Mouse (Mus musculus) ES-E14 (cell line): ENCODE results near the gene Cd180. TPM values are rescaled to one million over a fixed set of nuclear protein-coding genes. Genes with fewer than 3 reads are reported as not detected.

Experiments used
- DNase-seq: peaks from one replicate; pipeline ENCODE4 v3.0.0-alpha.2; 2013; ENCODE audit warnings: low read depth, low spot score
- H3K27ac ChIP-seq: 2 replicates; pipeline ENCODE4 v1.5.1; 2012; ENCODE audit warnings: low read depth, mild to moderate bottlenecking, low read length, moderate library complexity, mixed read lengths; ENCODE audit not compliant: poor library complexity, insufficient read depth, severe bottlenecking
- H3K36me3 ChIP-seq: 2 replicates; pipeline ENCODE4 v1.6.1; 2012; ENCODE audit warnings: mild to moderate bottlenecking, low read length, moderate library complexity, mixed read lengths; ENCODE audit not compliant: control insufficient read depth, poor library complexity, insufficient read depth, severe bottlenecking
- H3K4me1 ChIP-seq, 2 experiments: fragments of 150-350 bp in 1 of 2; sonication (generic) in 1 of 2; 2 replicates each; pipeline ENCODE4 v1.6.1; 2012; ENCODE audit warnings: low read length in 2 of 2, mild to moderate bottlenecking in 1 of 2, mixed read lengths in 1 of 2; ENCODE audit not compliant: control insufficient read depth in 2 of 2, insufficient read depth in 2 of 2, poor library complexity in 1 of 2
- H3K4me3 ChIP-seq, 2 experiments: fragments of 150-350 bp in 1 of 2; sonication (generic) in 1 of 2; 2 replicates each; pipeline ENCODE4 v1.5.1; 2012; ENCODE audit warnings: low read length in 2 of 2, low read depth in 1 of 2, mild to moderate bottlenecking in 1 of 2, mixed read lengths in 1 of 2; ENCODE audit not compliant: insufficient read depth in 1 of 2, poor library complexity in 1 of 2, severe bottlenecking in 1 of 2
- H3K9ac ChIP-seq: 2 replicates; pipeline ENCODE4 v1.6.1; 2012; ENCODE audit warnings: low read depth, mild to moderate bottlenecking, low read length, mixed read lengths; ENCODE audit not compliant: poor library complexity, insufficient read depth, severe bottlenecking
- H3K9me3 ChIP-seq: fragments of 150-350 bp; sonication (generic); 2 replicates; pipeline ENCODE4 v1.6.1; 2012; ENCODE audit warnings: low read depth, mild to moderate bottlenecking, low read length; ENCODE audit not compliant: control insufficient read depth, insufficient read depth
- CHD2 ChIP-seq: IDR thresholded peaks from 2 replicates; pipeline ENCODE4 v1.6.1; 2014; ENCODE audit warnings: mild to moderate bottlenecking, low read depth, low read length, inconsistent platforms
- HCFC1 ChIP-seq: IDR thresholded peaks from 2 replicates; pipeline ENCODE4 v1.6.1; 2012; ENCODE audit warnings: low read length, inconsistent platforms, borderline replicate concordance; ENCODE audit not compliant: insufficient read depth
- MAFK ChIP-seq: IDR thresholded peaks from 2 replicates; pipeline ENCODE4 v1.6.1; 2014; ENCODE audit warnings: mild to moderate bottlenecking, low read depth, low read length, inconsistent platforms; ENCODE audit not compliant: insufficient read depth
- ZC3H11A ChIP-seq: IDR thresholded peaks from 2 replicates; pipeline ENCODE4 v1.6.1; 2012; ENCODE audit warnings: low read depth, mild to moderate bottlenecking, inconsistent platforms, low read length, borderline replicate concordance
- ZNF384 ChIP-seq: IDR thresholded peaks from 2 replicates; pipeline ENCODE4 v1.6.1; 2012; ENCODE audit warnings: low read depth, low read length, inconsistent platforms
- in situ Hi-C, 2 experiments: fragments of 600-800 bp; cut with MboI; formaldehyde crosslinking; loops; one replicate each; pipeline ENCODE4 v1.15.1; 2025; ENCODE audit warnings: low sequenced_read_pairs in 2 of 2, inconsistent platforms in 1 of 2; ENCODE audit not compliant: unreplicated experiment in 2 of 2
- total RNA-seq: library from RNA; depleted of rRNA; stranded (reverse); fragments of 300-350 nt; gene quantifications from 2 replicates; pipeline ENCODE4 v1.2.3, GENCODE M21; 2012

Gene Cd180
- total RNA-seq, 1 experiment = 0.13 TPM

DNA sequence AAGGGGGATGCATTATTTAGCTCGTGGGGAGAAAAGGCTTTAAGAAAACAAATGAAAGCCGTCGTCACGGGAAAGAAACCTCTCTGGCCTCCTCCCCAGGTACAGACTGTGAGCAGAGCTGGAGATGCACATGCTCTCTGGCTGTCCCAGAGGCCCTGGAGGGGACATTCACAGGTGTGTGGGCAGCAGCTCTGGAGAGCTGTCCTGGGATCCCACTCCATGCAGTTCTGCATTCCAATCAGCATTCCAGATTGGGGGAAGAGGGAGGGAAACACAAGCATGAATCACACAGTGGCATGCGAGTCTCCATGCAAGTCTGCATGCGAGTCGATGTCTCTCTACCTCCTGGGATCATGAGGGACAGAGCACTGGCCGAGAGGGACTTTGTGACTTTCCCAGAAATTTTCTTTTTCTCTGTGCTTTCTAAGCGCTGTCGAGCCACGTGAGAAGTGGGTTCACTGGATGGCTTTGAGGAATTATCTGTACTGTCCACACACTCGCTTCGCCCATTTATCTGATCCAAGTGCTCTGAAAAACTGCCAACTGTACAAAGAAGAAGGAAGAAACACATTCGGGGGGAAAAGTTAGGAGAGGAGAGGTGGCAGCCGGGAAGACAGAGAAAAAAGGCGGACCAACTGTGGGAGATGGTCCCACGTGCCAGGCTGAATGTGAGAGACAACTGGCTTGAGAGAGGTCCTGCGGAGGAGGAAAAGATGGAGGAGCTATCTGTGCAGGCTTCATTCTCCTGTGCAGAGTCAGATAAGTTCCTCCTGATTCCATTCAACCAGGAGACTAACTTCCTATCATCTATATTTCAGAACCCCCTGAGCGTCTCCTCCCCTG lies 60.6 kb downstream of the Cd180 start:
- Histone ChIP-seq H3K27ac (no peak overlapping the region), H3K4me3 (no peak overlapping the region), H3K36me3 (peaks cover 3% of the 10 kb centered on the region; the same call in 1 of the 2 replicates), H3K4me1 (peaks cover 4 to 5% of the 10 kb centered on the region in 2 experiments; a peak in 2 of 4 replicates), H3K9me3 (no peaks in the 10 kb centered on the region), H3K9ac (no peak overlapping the region)
- no peak for DNase-seq
- TF ChIP-seq ZC3H11A = no peak
- TF ChIP-seq ZNF384 = no peak
- no peak for TF ChIP-seq MAFK
- TF ChIP-seq CHD2 = no peak
- TF ChIP-seq HCFC1 = no peak
- in situ Hi-C loops = no loop called here

DNA sequence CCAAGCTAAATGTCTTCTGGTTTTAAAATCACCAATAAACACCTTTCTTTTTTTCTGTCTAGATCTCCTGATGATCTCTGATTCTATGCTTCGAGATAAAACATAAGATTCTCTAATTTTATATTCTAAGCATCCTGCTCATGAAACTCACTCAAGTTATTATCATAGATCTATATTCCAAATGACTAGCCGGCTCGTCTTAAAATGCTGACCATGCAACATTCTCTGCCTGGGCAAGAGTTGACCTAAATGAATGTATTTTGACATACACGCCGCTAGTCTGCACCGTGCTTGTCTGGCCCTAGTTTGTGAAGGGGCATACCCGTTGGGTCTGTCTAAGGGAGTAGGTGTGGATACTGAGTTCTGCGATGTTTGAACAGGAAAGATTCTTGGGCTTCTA lies 61.8 kb downstream of the Cd180 start:
- Histone ChIP-seq H3K36me3 (peaks cover 3% of the 10 kb centered on the region; the same call in 1 of the 2 replicates), H3K4me1 (peaks cover 3 to 4% of the 10 kb centered on the region in 2 experiments; a peak in 2 of 4 replicates), H3K9ac (no peak overlapping the region), H3K27ac (no peak overlapping the region), H3K9me3 (no peaks in the 10 kb centered on the region), H3K4me3 (no peak overlapping the region)
- TF ChIP-seq ZNF384 (no peak), MAFK (peak; percentile 56; the same call in 1 of the 2 replicates)
- in situ Hi-C loops = no loop called here
- no peak for DNase-seq

DNA sequence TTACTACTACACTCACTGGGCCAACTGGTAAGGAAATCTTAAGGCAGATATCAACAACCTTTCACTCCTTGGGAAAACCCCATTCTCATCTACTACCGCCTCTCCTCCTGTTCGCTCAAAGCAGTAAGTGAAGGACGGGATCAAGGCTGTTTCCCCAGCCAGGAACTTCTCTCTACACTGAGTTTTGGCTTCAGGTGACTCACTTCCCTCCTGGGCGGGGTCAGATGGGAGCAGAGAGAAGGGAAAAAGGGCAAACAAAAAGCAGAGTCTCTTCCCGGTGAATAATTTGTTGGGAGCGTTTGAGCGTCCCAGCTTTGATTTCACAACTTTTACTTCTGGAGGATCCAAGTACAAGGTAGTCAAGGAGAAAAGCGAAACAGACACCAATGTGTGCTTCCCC lies 62.7 kb downstream of the Cd180 start:
- H3K27ac ChIP-seq = no peak overlapping the region
- H3K36me3 ChIP-seq = peaks cover 5% of the 10 kb centered on the region; the same call in 1 of the 2 replicates
- H3K9ac ChIP-seq = no peak overlapping the region
- H3K4me1 ChIP-seq = no peaks in the 10 kb centered on the region
- no peaks in the 10 kb centered on the region for H3K9me3 ChIP-seq
- in situ Hi-C loops = no loop called here
- no peak overlapping the region for H3K4me3 ChIP-seq
- DNase-seq = no peak
- no peak for TF ChIP-seq ZNF384
- TF ChIP-seq ZC3H11A = no peak
- no peak for TF ChIP-seq CHD2
- no peak for TF ChIP-seq MAFK
- no peak for TF ChIP-seq HCFC1

DNA sequence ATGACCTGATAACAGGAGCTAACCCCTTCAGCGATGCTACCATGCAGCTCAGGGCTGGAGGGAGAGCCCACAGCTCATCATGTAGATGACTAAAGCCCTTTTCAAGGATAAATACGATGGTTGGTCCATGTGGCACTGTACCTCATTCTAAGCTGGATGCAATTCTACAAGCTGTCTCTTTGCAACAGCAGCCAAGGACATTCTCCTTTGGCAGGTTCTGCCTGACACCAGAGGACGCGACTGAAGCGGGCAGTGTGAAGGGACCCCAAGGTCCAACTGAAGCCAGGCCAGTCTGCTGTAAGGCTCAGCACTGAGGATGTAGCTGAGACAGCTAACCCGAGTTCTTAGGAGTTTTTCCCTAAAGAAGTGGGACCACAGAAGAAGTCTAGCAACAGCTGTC lies 64.7 kb downstream of the Cd180 start:
- H3K4me3 ChIP-seq = no peak overlapping the region
- no peak overlapping the region for H3K27ac ChIP-seq
- H3K36me3 ChIP-seq = peaks cover 5% of the 10 kb centered on the region; the same call in 1 of the 2 replicates
- H3K9ac ChIP-seq = no peak overlapping the region
- TF ChIP-seq ZC3H11A (no peak), MAFK (no peak), ZNF384 (no peak), HCFC1 (no peak), CHD2 (no peak)
- no peaks in the 10 kb centered on the region for H3K9me3 ChIP-seq
- 0 out of 4 replicates have a peak, but pooled peaks cover 0 to 2% of the 10 kb centered on the region in 2 experiments for H3K4me1 ChIP-seq
- DNase-seq = no peak
- in situ Hi-C loops = no loop called here
